Mouse (Mus musculus): ENCODE results near the gene Rbm47.

The Rbm47 gene

DNA sequence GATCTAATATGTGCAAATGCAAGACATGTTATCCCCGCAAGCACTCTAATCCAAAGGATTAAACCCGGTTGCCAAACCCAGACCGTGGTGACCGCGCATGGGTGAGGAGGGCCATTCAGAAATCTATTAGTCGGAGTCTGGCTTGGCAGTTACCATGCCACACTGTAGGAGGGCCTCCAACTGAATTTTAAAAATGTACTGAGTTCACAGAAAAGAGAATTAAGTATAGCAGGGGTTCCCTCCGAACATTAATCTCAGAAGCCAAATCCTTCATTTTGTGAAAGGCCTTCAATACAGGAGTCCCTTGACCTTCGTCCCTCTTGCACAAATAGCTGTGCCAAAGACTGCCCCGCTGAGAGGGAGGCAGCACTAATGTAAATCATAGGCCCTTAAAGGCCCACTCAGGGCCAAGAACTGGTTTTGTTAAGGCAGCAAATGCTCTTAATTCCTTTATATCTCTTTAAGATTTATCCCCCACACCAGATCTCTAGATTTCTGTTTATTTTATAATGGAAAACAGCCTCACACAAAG is 16.4 kb downstream of the Rbm47 start:
- DNase-seq: no peak

GRCm38 (mm10) chr5:66154616-66155015 is 18.3 kb downstream of the Rbm47 start:
- DNase-seq: no peak

- no peak for DNase-seq
Measured at GRCm38 (mm10) chr5:66153486-66153885, 19.4 kb downstream of the Rbm47 start.

DNA sequence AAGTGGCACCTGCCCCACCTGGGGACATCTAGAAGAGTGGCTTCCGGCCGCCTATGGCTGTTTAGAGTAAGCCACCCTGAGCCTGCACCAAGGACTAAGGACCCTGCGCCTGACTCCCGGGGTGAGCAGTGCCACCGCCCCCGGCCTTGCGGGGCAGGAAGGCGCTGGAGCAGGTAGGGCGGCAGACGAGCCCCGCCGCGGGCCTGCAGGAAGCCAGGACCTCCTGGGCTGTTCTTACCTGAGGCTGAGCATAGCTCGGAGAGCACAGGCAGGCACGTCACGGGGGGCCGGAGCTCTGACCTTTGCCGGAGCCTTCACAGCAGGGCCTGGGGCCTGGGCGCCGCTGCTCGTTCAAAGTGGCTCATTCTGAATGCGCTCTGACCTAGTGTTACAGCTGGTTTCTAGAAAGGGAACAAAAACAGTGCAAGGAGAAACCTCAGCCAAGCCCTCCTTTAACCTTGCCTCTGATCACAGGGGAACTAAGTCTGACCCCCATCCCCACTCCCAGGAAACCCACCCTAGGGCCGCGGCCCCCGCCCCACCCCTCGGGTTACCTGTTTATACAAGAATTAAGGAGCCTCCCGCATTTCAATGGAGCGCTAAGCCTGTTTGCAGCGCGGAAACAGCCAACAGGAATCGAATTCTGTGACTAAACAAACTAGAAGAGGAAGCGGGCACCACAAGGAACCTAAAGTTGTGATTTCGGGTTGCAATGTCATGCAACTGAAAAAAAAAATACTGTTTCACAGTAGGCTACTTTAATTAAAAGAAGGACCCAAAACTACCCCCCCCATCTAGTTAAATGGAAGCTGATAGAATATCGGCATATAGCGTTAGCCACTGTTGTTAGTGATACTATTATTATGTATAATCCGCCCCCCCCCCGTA is 21.4 kb downstream of the Rbm47 start:
- peak; percentile 64 to 71 for DNase-seq

GRCm38 (mm10) chr5:66150706-66151300 is 22.1 kb downstream of the Rbm47 start:
- peak; percentile 37 to 47 for DNase-seq

DNA sequence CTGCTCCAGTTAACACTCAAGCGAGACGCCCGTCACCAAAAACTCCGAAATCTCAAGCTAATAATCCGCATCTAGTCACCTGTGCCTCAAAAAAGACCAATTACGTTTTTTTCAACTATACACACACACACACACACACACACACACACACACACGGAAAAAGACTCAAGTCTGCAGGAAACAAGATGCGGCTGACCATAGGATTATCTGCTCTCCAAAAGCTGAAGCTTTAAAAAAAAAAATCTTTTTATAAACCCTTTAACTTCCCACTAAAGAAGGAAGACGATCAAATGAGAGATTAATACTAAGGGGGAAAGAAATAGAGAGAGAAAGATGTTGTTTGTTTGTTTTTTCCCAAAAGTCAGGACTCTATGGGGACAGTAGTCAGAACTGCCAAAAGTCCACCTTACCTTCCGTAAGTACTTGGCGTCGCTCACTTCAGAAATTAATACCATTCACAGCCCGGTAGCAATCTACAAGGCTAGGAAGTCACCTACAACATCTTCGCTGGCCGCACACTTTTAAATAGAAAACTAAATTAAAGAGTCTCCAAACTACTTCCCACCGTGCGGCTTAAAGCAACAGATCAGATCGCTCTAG is 22.7 kb downstream of the Rbm47 start:
- no peak for DNase-seq

DNA sequence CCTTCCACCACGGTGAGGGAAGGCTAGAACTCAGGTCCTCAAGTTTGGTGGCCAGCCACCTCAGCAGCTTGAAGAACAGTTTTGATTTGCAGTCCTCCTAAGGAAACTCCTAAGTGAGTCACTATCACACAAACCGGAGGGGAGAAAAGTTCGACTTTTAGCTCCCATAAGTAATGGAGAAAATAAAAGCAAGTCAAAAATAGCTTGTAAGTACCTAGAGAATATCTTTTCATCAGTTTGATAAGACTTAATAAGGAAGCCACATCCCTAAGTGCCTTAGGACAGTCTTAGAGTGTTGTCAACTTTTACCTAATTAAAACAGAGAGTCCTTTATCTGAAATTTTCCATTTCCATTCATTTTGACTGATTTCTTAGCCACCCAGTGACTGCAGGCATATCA is 23.3 kb downstream of the Rbm47 start:
- no peak for DNase-seq

GRCm38 (mm10) chr5:66149111-66149510 is 23.8 kb downstream of the Rbm47 start:
- no peak for DNase-seq

- no peak for DNase-seq
Measured at GRCm38 (mm10) chr5:66147313-66147712, 25.6 kb downstream of the Rbm47 start.

DNA sequence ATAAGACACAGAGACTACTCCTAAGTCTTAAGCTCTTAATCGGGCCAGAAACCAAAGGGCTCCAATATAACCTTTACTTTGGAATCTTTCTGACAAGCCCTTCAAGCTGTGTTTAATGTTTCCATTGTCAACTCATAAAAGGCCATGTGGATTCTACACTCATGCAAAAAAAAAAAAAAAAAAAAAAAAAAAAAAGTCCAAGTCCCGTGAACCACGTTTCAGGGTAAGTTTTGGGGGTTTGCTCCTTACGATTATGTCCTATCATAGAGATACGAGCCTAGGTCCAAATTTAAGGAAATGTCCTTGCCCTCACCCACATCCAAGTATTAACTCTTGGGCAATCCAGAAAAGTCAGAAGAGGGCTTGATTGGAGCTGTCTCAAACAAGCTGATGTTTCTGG is 27.3 kb downstream of the Rbm47 start:
- DNase-seq: no peak

- no peak for DNase-seq
Measured at GRCm38 (mm10) chr5:66143093-66144032, 29.6 kb downstream of the Rbm47 start.

DNA sequence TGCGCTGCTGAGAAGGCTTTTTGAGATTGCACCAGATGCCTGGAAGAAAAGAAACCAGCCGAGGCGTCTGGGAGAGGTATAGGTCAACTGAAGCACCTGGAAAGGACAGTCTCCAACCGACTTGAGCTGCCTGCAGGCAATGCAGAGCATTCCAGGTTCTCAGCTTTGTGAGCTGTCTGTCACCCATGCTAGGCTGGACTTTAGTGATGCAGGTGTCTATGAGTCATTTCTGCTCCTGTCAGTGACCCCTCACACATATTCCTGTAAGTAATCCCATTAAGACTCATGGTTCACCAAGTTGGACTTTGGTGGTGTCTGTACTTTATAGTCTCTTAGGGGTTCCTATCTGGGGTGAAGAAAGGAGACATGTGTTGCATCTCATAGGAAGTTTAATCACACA is 31.4 kb downstream of the Rbm47 start:
- no peak for DNase-seq

DNA sequence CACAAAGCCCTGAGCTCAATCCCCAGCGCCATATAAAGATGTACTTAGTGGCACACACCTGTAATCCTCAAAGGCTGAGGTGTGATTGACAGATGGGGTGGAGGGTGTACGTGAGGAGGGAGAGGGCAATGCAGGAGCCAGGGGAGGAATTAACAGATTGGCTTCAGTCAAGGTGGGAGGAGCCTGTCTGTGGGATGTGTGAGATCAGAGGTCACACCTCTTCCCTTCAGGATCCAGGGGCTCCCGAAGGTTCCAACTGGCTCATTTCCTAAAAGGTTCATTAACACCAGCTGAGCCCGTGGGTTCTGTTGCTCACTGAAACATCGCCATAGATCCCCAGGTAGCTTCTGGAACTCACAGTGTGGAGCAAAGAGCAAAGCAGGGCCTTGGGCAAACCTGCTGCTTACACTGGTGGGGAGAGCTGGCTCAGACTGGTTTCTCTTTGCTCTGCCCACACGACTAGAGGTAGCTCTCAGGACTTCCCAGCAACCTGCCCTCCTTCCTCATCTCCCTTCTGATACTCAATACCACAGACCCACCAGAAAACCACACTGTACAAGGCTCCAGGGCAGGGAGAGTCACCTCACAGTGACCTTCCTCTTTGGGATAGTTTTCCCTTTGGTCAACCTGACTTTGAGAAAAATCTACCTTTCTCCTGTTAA is 33.2 kb downstream of the Rbm47 start:
- DNase-seq: no peak

DNA sequence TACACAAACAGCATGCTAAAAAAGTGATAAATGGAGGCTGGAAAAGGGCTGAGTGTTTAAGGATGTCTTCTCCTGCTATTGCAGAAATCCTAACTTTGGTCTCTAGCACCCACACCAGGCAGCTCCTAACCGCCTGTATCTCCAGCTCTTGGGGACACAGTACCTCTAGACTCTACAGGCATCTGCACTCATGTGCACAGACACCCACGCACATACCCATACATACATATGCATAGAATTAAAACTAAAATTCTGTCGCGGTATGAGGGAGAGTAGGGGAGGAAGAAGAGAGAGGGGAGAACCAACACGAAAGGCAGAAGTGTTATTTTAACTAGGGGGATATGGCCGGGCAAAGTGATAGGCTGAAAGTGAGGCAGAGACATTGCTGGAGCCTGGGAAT is 33.7 kb downstream of the Rbm47 start:
- no peak for DNase-seq

DNA sequence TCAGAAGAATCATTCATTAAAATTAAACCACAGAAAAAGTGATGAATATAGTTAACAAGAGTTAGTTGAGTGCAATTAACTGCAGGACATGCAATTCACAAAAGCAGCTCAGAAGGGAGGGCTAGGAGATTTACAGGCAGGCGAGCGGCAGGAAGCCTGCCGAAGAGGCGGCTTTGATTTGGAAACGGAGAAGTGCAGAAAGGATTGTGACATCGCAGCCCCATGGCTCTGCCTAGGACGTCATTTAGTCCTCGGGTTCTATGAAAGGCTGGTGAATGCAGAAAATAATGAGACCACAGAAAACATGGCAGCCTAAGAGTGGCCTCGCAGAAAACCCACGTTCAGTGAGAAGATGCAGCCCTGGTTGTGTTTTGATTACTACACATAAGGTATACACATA is 34.3 kb downstream of the Rbm47 start:
- DNase-seq: no peak

GRCm38 (mm10) chr5:66137250-66137649 is 35.7 kb downstream of the Rbm47 start:
- peak in 1 of 2 experiments; percentile 16 for DNase-seq

DNA sequence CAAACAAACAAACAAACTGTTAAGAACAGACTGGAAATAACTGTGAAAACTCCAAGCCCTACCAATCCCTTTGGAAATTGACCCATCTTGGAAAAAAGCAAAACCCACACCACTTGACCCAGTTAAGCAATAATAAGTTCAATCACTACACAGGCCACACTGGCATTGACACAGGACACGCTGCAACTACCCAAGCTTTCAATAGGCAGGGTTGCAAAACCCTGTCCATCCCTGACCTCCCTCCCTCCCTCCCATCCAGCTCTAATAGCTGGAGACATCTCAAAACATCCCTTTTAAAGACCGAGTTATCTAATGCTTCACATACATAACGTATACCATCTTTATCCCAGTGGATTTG is 37.1 kb downstream of the Rbm47 start:
- no peak for DNase-seq

- no peak for DNase-seq
Measured at GRCm38 (mm10) chr5:66135161-66135852, 37.6 kb downstream of the Rbm47 start.

DNA sequence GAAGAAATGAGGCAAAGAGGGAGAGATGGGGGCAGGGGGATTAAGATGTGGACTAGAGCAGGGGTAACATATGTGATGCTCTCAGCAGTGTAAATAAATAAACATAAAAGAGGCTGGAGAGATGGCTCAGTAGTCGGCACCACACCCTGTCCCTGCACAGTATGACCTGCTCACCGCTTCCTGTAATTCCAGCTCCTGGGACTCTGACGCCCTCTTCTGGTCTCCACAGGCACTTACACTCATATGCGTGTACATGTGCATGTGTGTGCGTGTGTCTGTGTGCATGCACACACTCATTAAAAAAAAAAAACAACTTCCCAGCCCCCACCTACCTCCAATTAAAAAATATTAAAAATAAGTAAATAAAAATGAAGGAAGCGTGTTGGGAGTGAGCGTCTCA is 38.3 kb downstream of the Rbm47 start:
- no peak for DNase-seq

DNA sequence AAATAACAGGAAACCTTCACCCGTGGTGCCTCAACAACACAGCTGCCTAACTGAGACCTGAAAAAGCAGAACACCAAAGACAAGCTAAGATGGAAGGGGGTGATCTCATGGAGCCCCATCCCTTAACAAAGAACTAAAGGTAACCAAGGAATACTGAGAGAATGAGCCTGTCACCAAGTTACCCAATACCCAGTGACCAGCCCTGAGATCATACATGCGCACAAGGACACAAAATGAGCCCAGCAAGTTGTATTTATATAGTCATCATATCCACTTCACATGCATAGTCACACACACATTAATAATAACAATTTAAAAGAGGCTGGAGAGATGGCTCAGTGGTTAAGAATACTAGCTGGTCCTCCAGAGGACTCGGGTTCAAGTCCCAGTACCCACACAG is 44.0 kb downstream of the Rbm47 start:
- no peak for DNase-seq

- DNase-seq: no peak
Measured at GRCm38 (mm10) chr5:66125418-66125817, 47.5 kb downstream of the Rbm47 start.

DNA sequence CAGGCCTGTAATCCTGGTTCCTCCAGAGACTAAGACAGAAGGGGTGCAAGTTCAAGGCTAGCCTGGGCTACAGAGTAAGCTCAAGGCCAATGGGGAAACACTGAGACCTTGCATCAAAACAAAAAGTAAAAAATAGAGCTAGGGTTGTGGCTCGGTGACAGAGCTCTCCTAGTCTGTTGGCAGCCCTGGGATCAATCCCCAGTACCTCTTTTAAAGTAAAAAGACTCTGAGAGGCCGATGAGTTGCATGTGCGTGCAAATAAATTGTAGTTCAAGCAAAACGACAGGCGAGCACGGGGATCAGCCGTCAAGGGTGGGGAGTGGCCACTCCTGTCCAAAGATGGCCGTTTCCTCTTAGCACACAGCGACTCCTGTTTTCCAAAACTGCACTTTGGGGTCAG is 48.0 kb downstream of the Rbm47 start:
- no peak for DNase-seq

Measured in B cell, adult 2 months (primary cell).